Mouse (Mus musculus) CH12.LX (cell line): ENCODE results near the gene Mok. TPM values are rescaled to one million over a fixed set of nuclear protein-coding genes. Genes with fewer than 3 reads are reported as not detected.

Experiments
- DNase-seq: peaks from one replicate; pipeline ENCODE4 v3.0.0-alpha.2; 2013; ENCODE audit errors: extremely low read depth
- H3K27ac ChIP-seq: 2 replicates; pipeline ENCODE4 v1.5.1; 2012; ENCODE audit warnings: low read depth, mild to moderate bottlenecking, control low read depth, moderate library complexity; ENCODE audit not compliant: insufficient read depth
- H3K27me3 ChIP-seq: replicated peaks from 2 replicates; pipeline ENCODE3; 2012; ENCODE audit warnings: inconsistent platforms
- H3K36me3 ChIP-seq, 2 experiments: replicated peaks in 1 of 2; 2 replicates each; pipeline versions ENCODE3 to v1.6.1; 2012; ENCODE audit warnings: inconsistent platforms in 1 of 2, low read length in 1 of 2, mild to moderate bottlenecking in 1 of 2, mixed read lengths in 1 of 2, moderate library complexity in 1 of 2; ENCODE audit not compliant: control insufficient read depth in 1 of 2, insufficient read depth in 1 of 2
- H3K4me1 ChIP-seq, 2 experiments: 2 replicates each; pipeline ENCODE4 v1.6.1; 2012; ENCODE audit warnings: inconsistent platforms in 1 of 2, moderate library complexity in 1 of 2; ENCODE audit not compliant: insufficient read depth in 2 of 2, control insufficient read depth in 1 of 2
- H3K4me2 ChIP-seq: 2 replicates; pipeline ENCODE4 v1.6.1; 2012; ENCODE audit warnings: low read depth, mild to moderate bottlenecking, control low read depth; ENCODE audit not compliant: poor library complexity, insufficient read depth, severe bottlenecking
- H3K4me3 ChIP-seq, 3 experiments: fragments of 150-350 bp in 1 of 3; sonication (generic) in 1 of 3; replicated peaks in 1 of 3; 2 replicates each; pipeline versions ENCODE3 to v1.5.1; 2011 to 2012; ENCODE audit warnings: low read depth in 2 of 3, low read length in 2 of 3, mild to moderate bottlenecking in 2 of 3, moderate library complexity in 2 of 3, control low read depth in 1 of 3, improper control_type of control experiment in 1 of 3, inconsistent platforms in 1 of 3, mixed read lengths in 1 of 3; ENCODE audit not compliant: poor library complexity in 1 of 3
- H3K79me2 ChIP-seq: replicated peaks from 2 replicates; pipeline ENCODE4 v1.6.1; 2012; ENCODE audit warnings: mild to moderate bottlenecking, moderate library complexity; ENCODE audit not compliant: control insufficient read depth, poor library complexity, insufficient read depth, severe bottlenecking; ENCODE audit errors: extremely low read depth
- H3K9ac ChIP-seq: 2 replicates; pipeline ENCODE4 v1.6.1; 2012; ENCODE audit warnings: low read depth, mild to moderate bottlenecking, control low read depth, moderate library complexity; ENCODE audit not compliant: insufficient read depth
- H3K9me3 ChIP-seq: replicated peaks from 2 replicates; pipeline ENCODE3; 2012; ENCODE audit warnings: low read length, inconsistent platforms, mixed read lengths
- BHLHE40 ChIP-seq: IDR thresholded peaks from 2 replicates; pipeline ENCODE4 v1.6.1; 2011; ENCODE audit warnings: mild to moderate bottlenecking, low read depth, low read length, improper control_type of control experiment
- CHD2 ChIP-seq: IDR thresholded peaks from 2 replicates; pipeline ENCODE4 v1.6.1; 2011; ENCODE audit warnings: low read length, improper control_type of control experiment
- CTCF ChIP-seq, 2 experiments: IDR thresholded peaks in 1 of 2; conservative IDR thresholded peaks in 1 of 2; 2 replicates each; pipeline ENCODE4 v1.5.1; 2011 to 2012; ENCODE audit warnings: low read depth in 2 of 2, low read length in 2 of 2, improper control_type of control experiment in 1 of 2, inconsistent platforms in 1 of 2, mild to moderate bottlenecking in 1 of 2, moderate library complexity in 1 of 2
- E2F4 ChIP-seq: IDR thresholded peaks from 2 replicates; pipeline ENCODE4 v1.6.1; 2011; ENCODE audit warnings: low read depth, low read length, improper control_type of control experiment; ENCODE audit not compliant: insufficient replicate concordance
- ELF1 ChIP-seq: IDR thresholded peaks from 2 replicates; pipeline ENCODE4 v1.6.1; 2014; ENCODE audit warnings: low read depth, mild to moderate bottlenecking, inconsistent platforms, low read length, improper control_type of control experiment
- EP300 ChIP-seq: IDR thresholded peaks from 2 replicates; pipeline ENCODE4 v1.6.1; 2011; ENCODE audit warnings: low read length, improper control_type of control experiment
- ETS1 ChIP-seq: conservative IDR thresholded peaks from 2 replicates; pipeline ENCODE4 v1.6.1; 2012; ENCODE audit warnings: low read depth, mild to moderate bottlenecking, inconsistent platforms, low read length, improper control_type of control experiment, moderate library complexity
- HCFC1 ChIP-seq: IDR thresholded peaks from 2 replicates; pipeline ENCODE4 v1.6.1; 2012; ENCODE audit warnings: low read depth, mild to moderate bottlenecking, inconsistent platforms, low read length, improper control_type of control experiment
- IRF4 ChIP-seq: IDR thresholded peaks from 2 replicates; pipeline ENCODE4 v1.6.1; 2014; ENCODE audit warnings: low read depth, mild to moderate bottlenecking, inconsistent platforms, low read length, improper control_type of control experiment
- KAT2A ChIP-seq: IDR thresholded peaks from 2 replicates; pipeline ENCODE4 v1.6.1; 2012; ENCODE audit warnings: low read length, improper control_type of control experiment, inconsistent platforms; ENCODE audit not compliant: insufficient replicate concordance
- MAX ChIP-seq: IDR thresholded peaks from 2 replicates; pipeline ENCODE4 v1.6.1; 2011; ENCODE audit warnings: low read length, improper control_type of control experiment
- MEF2A ChIP-seq: IDR thresholded peaks from 2 replicates; pipeline ENCODE4 v1.6.1; 2014; ENCODE audit warnings: low read depth, mild to moderate bottlenecking, inconsistent platforms, low read length, improper control_type of control experiment, borderline replicate concordance
- MXI1 ChIP-seq: IDR thresholded peaks from 2 replicates; pipeline ENCODE4 v1.6.1; 2011; ENCODE audit warnings: mild to moderate bottlenecking, low read depth, low read length, improper control_type of control experiment
- MYC ChIP-seq: IDR thresholded peaks from 2 replicates; pipeline ENCODE4 v1.6.1; 2011; ENCODE audit warnings: low read depth, mild to moderate bottlenecking, improper control_type of control experiment, low read length
- NELFE ChIP-seq: IDR thresholded peaks from 2 replicates; pipeline ENCODE4 v1.6.1; 2011; ENCODE audit warnings: low read depth, low read length, improper control_type of control experiment
- NRF1 ChIP-seq: IDR thresholded peaks from 2 replicates; pipeline ENCODE4 v1.6.1; 2014; ENCODE audit warnings: low read depth, mild to moderate bottlenecking, inconsistent platforms, low read length, improper control_type of control experiment, moderate library complexity
- RCOR1 ChIP-seq: conservative IDR thresholded peaks from 2 replicates; pipeline ENCODE4 v1.6.1; 2012; ENCODE audit warnings: low read depth, mild to moderate bottlenecking, inconsistent platforms, low read length, improper control_type of control experiment
- SIN3A ChIP-seq: IDR thresholded peaks from 2 replicates; pipeline ENCODE4 v1.6.1; 2012; ENCODE audit warnings: low read length, improper control_type of control experiment, inconsistent platforms
- USF1 ChIP-seq: IDR thresholded peaks from 2 replicates; pipeline ENCODE4 v1.6.1; 2014; ENCODE audit warnings: low read depth, mild to moderate bottlenecking, inconsistent platforms, low read length, improper control_type of control experiment
- USF2 ChIP-seq: conservative IDR thresholded peaks from 2 replicates; pipeline ENCODE4 v1.6.1; 2011; ENCODE audit warnings: low read depth, low read length, improper control_type of control experiment
- ZC3H11A ChIP-seq: IDR thresholded peaks from 2 replicates; pipeline ENCODE4 v1.6.1; 2012; ENCODE audit warnings: low read depth, mild to moderate bottlenecking, inconsistent platforms, low read length, improper control_type of control experiment
- ZKSCAN1 ChIP-seq: IDR thresholded peaks from 2 replicates; pipeline ENCODE4 v1.6.1; 2012; ENCODE audit warnings: low read depth, inconsistent platforms, low read length, improper control_type of control experiment, borderline replicate concordance
- ZMIZ1 ChIP-seq: IDR thresholded peaks from 2 replicates; pipeline ENCODE4 v1.6.1; 2012; ENCODE audit warnings: low read depth, mild to moderate bottlenecking, inconsistent platforms, low read length, improper control_type of control experiment
- ZNF384 ChIP-seq: IDR thresholded peaks from 2 replicates; pipeline ENCODE4 v1.6.1; 2012; ENCODE audit warnings: low read depth, low read length, improper control_type of control experiment, inconsistent platforms
- dilution Hi-C: fragments of 300-500 bp; cut with MboI; formaldehyde crosslinking; loops from 2 replicates; pipeline ENCODE4 v1.14.3; 2020; ENCODE audit warnings: low sequenced_read_pairs; ENCODE audit not compliant: extremely low pct_unique_long_range_greater_than_20kb, extremely low pct_ligation_motif_present
- in situ Hi-C: fragments of 300-500 bp; cut with MboI; formaldehyde crosslinking; loops from 3 replicates; pipeline ENCODE4 v1.14.3; 2019; ENCODE audit warnings: low sequenced_read_pairs, low pct_ligation_motif_present, low pct_unique_long_range_greater_than_20kb, mixed read lengths
- polyA plus RNA-seq: library from polyadenylated mRNA; unstranded; fragments of >175 nt; gene quantifications from 2 replicates; pipeline ENCODE4 v1.2.1, GENCODE M21; 2012; ENCODE audit warnings: low read depth; ENCODE audit not compliant: insufficient read length
- total RNA-seq, 2 experiments: library from RNA; depleted of rRNA; stranded (reverse); fragments of 300-350 nt in 1 of 2; fragments of >200 nt in 1 of 2; gene quantifications; 2 replicates each; pipeline ENCODE4 v1.2.3; 2012 to 2014

Mok gene
- total and polyA plus RNA-seq, 3 experiments: 7.1 to 11.0 (median 9.8) TPM

DNA sequence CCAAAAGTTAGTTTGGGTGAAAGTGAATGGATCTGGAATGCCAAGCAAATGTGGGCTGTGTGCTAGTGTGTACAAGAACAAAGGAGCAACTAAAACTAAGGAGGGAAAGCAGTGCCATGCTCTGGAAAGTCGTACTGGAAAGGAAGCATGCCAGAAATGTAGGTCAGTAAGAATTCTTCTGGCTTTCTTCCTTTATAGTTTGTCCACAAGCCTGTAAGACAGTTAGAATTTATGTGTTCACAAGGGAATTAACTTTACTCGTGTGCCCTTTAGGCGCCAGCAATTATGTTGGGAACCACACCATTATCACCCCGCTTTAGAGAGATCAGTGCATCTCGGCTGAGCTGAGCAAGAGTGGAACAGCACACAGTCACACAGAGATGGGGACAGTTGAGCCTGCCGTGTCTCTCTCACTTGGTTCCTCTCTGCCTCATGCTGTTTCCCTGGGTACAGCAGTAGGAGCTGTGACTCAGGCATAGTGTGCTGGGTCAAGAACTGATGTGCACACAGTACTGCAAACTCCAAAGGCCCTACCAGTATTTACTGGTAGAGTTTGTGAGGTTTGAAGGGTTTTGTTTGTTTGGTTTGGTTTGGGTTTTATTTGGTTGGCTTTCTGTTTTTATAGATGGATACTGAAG is 71.0 kb downstream of the Mok start:
- dilution Hi-C loops (no loop called here), in situ Hi-C loops (no loop called here)
- Histone ChIP-seq H3K4me1 (peaks cover 3 to 25% of the 10 kb centered on the region in 2 experiments), H3K4me2 (no peak overlapping the region), H3K27ac (no peak overlapping the region), H3K9ac (no peak overlapping the region), H3K36me3 (peaks cover 0 to 36% of the 10 kb centered on the region in 2 experiments), H3K27me3 (no peaks in the 10 kb centered on the region), H3K4me3 (no peak overlapping the region), H3K9me3 (no peaks in the 10 kb centered on the region), H3K79me2 (peaks cover 3% of the 10 kb centered on the region; the same call in 1 of the 2 replicates)
- DNase-seq: no peak
- TF ChIP-seq ELF1: no peak
- TF ChIP-seq HCFC1: no peak
- no peak for TF ChIP-seq NRF1
- no peak for TF ChIP-seq EP300
- TF ChIP-seq MAX: no peak
- TF ChIP-seq CTCF (conservative IDR thresholded peaks at IDR 0.05 in 1 of 2, IDR thresholded peaks at IDR 0.05 in 1 of 2; ENCODE audit: low read depth in 2 of 2, low read length in 2 of 2): no peak
- no peak for TF ChIP-seq ETS1
- no peak for TF ChIP-seq USF1
- TF ChIP-seq ZMIZ1: no peak
- TF ChIP-seq NELFE: no peak
- TF ChIP-seq ZC3H11A: no peak
- TF ChIP-seq ZKSCAN1: no peak
- no peak for TF ChIP-seq BHLHE40
- TF ChIP-seq KAT2A: no peak
- TF ChIP-seq MXI1: no peak
- TF ChIP-seq CHD2: no peak
- TF ChIP-seq E2F4: no peak
- TF ChIP-seq RCOR1: no peak
- TF ChIP-seq ZNF384: no peak
- no peak for TF ChIP-seq SIN3A

DNA sequence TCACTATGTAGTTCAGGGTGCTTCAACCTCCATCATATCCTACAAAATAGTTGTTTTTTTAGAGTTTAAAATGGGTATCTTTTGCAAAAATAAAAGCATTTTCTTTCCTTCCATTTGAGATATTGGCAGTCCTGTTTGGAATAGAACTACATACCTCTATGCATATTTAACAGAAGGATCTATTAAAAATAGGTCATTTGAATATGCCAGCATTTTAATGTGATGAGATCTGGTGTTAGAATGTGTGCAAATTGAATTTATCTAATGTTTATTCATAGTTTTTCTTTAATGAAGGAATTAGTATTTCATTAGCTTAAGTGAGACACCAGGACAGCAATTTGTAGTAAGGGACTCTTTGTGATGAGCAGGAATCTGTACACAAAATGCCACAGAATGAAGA is 72.2 kb downstream of the Mok start:
- H3K36me3 ChIP-seq: peaks cover 0 to 39% of the 10 kb centered on the region in 2 experiments
- DNase-seq: no peak
- H3K27ac ChIP-seq: no peak overlapping the region
- in situ Hi-C loops: no loop called here
- no peak overlapping the region for H3K9ac ChIP-seq
- TF ChIP-seq USF1: no peak
- TF ChIP-seq IRF4: no peak
- no peak for TF ChIP-seq MEF2A
- TF ChIP-seq RCOR1: no peak
- TF ChIP-seq USF2: no peak
- TF ChIP-seq MYC: no peak
- no peak for TF ChIP-seq BHLHE40
- TF ChIP-seq, all 38 proteins: peak for 0
- Histone ChIP-seq H3K9me3 (no peaks in the 10 kb centered on the region), H3K79me2 (peaks cover 3% of the 10 kb centered on the region; the same call in 1 of the 2 replicates), H3K4me1 (peaks cover 3 to 25% of the 10 kb centered on the region in 2 experiments), H3K4me3 (no peak overlapping the region), H3K27me3 (no peaks in the 10 kb centered on the region), H3K4me2 (no peak overlapping the region)
- dilution Hi-C loops: no loop called here
